Mouse (Mus musculus) fibroblast of lung, adult 2 months (primary cell): ENCODE data around the gene Tst.

ENCODE experiments used
- DNase-seq: peaks from one replicate; pipeline ENCODE4 v3.0.0-alpha.2; 2011; ENCODE audit warnings: low read depth

Tst gene

GRCm38 (mm10) chr15:78405517-78406211 is at the start of gene Tst:
TSS of gene Tst (minus strand) at chr15:78405907.
- DNase-seq, result peak; percentile 87

DNA sequence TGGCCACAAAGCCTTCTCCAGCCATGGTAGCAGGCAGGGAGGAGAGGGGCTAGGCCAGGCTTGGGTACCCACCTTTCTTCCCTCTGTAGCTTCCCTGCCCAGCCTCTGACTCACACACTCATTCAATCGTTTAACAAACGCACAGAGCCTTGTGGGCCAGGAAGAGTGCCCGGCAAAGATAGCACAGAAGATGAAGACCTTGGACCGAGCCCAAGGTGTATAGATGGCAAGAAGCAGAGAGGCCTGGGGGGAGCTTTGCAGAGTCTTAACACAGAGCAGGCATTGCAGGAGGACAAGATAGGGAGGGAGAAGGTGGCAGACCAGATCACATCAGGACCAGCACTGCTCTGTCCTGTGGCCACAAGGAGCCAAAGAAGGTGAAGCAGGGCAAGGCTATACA is 49.5 kb upstream of the Tst start:
- no peak for DNase-seq

DNA sequence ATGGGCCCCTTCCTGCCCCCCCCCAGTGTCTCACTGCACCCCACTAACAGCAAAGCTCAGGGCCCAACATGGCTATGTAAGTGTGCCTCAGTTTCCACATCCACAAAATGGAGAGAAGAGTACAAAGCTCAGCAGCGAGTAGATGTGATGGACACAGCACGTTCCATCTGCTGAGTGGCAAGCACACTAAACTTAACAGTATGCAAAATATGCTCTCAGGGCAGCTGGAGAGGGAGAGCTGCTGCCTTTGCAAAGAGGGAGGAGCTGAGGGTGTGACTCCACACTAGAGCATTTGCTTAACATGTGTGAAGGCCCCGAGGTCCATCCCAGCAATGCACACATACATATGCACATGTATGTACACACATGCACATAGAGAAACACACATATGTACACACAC is 47.2 kb upstream of the Tst start:
- DNase-seq, result no peak

GRCm38 (mm10) chr15:78451201-78451600 is 45.5 kb upstream of the Tst start:
- no peak for DNase-seq

- no peak for DNase-seq
Measured at GRCm38 (mm10) chr15:78450419-78450768, 44.7 kb upstream of the Tst start.

GRCm38 (mm10) chr15:78449694-78450418 is 44.1 kb upstream of the Tst start:
- peak; percentile 84 for DNase-seq

DNA sequence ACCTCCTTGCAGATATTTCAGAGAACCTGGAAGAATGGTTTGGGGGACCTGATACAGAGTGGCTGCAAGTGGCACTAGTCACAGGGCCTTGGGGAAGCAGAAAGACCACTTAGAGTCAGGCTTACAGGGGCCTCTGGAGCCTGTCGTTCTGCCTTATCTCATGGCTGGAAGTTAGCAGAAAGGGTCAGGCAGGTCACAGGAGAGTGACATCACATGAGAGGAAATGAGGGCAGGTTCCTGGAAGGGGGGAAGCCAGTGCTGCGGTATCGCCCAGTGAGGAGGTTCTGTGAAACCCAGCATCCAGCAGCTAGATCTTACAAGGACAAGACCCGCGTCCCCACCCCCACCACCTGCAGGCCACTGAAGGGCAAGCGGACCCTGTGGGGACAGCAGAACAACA is 43.4 kb upstream of the Tst start:
- DNase-seq, result no peak

- no peak for DNase-seq
Measured at GRCm38 (mm10) chr15:78447746-78448535, 42.2 kb upstream of the Tst start.

- DNase-seq, result no peak
Measured at GRCm38 (mm10) chr15:78447121-78447520, 41.4 kb upstream of the Tst start.

- DNase-seq, result no peak
Measured at GRCm38 (mm10) chr15:78443857-78444256, 38.1 kb upstream of the Tst start.

- DNase-seq, result no peak
Measured at GRCm38 (mm10) chr15:78442231-78442630, 36.5 kb upstream of the Tst start.

- DNase-seq, result no peak
Measured at GRCm38 (mm10) chr15:78438973-78439372, 33.3 kb upstream of the Tst start.

DNA sequence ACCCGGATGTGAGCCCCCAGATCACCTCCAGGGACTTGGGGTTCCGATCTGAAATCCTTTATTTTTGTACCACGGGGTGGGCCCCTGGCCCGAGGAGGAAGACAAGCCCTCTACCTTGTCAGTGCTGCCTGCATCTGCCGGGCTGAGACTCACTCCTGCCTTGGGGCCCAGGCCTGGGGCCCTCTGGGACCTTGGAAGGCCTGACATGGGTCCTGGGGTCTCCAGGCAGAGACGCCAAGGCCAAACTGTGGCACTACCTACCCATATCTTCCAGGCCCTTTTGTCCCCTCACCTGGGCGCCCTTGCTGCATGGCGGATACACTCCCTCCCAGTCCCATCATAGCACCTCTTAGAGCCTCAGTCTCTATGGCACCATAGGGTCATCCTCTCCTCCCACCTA is 32.8 kb upstream of the Tst start:
- no peak for DNase-seq

DNA sequence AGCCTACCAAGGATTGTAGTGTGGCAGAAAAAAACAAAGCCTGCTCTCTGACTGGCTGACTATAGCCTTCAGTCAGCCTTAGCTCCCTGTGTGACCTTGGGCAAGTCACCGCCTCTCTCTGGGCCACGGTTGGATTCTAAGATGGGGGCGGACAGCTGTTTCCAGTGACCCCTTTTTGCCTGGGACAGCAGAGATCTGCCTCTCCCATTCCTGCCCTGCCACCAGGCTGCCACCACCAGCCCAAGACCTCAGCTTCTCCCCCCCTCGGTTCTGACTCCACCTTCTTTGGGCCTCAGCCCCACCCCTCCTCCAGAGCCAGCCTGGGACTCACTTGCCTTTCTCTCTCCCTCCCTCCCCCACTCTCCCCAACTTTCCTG is 32.3 kb upstream of the Tst start:
- no peak for DNase-seq

- DNase-seq, result no peak
Measured at GRCm38 (mm10) chr15:78437237-78438017, 31.7 kb upstream of the Tst start.

- DNase-seq, result no peak
Measured at GRCm38 (mm10) chr15:78436380-78437192, 30.9 kb upstream of the Tst start.

DNA sequence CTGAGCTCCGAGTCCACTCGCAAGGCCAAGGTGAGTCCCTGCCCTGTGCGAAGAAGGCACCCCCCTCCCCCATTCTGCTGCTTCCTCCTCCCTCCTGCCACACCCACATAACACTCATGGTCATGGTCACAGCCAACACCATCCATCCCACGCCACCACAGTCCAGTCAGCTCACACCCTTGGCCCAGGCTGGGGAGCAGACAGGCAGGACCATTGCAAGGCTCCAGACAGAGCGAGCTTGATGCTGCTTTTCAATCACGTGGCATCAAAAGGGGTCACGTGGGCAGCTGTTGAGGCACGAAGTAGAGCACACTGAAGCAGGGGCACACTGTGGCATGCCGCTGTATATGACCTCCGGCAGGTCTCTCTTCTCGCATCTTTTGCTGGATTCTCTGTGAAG is 30.0 kb upstream of the Tst start:
- DNase-seq, result no peak

DNA sequence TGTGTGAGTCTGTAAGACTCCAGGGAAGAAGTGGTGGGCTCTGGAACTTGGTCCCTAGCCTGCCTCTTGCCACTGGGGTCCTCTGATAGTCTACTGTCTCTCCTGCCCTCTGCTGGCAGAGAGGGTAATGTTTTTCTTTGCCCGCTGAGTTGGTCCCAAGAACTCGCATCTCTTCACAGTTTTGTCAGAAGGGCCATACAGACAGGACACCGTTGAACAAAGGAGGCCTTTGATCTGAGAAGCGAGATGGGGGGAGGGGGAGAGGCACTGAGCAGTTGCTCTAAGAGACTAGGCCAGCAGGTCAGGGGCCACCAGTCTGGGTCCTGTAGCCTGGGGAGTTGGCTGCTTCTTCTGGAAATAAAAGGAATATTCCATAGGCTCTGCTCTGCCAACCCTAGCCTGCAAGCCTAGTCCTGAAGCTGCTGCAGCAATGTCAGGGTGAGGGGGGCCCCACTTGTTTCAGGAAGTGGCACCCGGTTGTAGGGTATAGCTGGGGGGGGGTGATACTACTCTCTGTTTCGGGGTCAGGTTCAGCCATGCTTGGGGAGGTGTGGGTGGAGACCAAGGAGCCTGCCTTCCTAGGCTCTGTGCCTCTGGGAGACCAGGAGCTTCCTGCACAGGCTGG is 29.3 kb upstream of the Tst start:
- DNase-seq, result no peak

DNA sequence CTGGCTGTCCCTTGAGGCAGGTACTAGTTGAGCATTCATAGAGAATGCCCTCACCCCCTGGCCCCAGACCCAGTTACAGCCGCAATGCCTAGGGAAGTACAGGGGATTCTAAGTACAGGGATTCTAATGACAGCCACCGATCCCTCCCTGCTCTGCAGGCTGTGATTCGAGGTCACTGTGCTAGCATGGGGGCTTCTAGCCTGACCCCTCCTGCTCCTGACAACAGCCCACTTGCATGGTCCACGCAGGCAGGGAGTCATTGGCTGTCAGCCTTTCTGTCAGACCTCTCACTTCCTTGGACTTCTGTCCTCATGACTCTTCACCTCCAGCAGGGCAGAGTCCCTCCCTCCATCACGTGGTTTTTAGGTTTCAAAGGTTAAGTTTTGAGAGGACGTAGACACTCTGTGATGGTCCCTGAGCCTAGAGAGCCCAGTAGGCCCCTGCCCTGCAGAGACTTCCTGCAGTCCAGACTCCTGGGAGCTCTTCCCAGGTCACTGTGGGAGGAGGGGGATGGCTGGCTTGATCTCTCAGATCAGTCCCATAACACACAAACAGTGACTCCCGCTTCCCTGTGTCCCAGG is 25.9 kb upstream of the Tst start:
- DNase-seq, result no peak

- no peak for DNase-seq
Measured at GRCm38 (mm10) chr15:78430874-78431273, 25.2 kb upstream of the Tst start.
